Mouse (Mus musculus) embryonic stem cell, embryonic (primary cell): Measurements from ENCODE around the gene Cpm.

Source experiments
- CTCF ChIA-PET, 4 experiments: fragments of 300-600 bp in 2 of 4; fragments of 350-600 bp in 2 of 4; sonication (Branson Sonifier 250); formaldehyde crosslinking; loops; one replicate each; lab custom pipeline; 2022; ENCODE audit warnings: inconsistent platforms in 2 of 4; lab: Charles Lee
- POLR2A ChIA-PET, 4 experiments: fragments of 300-600 bp in 2 of 4; fragments of 350-600 bp in 2 of 4; sonication (Branson Sonifier 250); formaldehyde crosslinking; loops; one replicate each; lab custom pipeline; 2022; ENCODE audit warnings: antibody characterized with exemption in 4 of 4, inconsistent platforms in 1 of 4; lab: Charles Lee

The Cpm gene

GRCm38 (mm10) chr10:117679029-117679686, 49.9 kb downstream of the Cpm start:
- ChIA-PET POLR2A (interaction anchor here in 1 of 4 experiments (0.6 kb wide), 1 partner anchor 26 kb away, joined by 3 read pairs; no protein-coding TSS in a partner anchor), CTCF (interaction anchor here in 2 of 4 experiments (1.4 to 3.0 kb wide), 2 partner anchors 224 kb away, joined by 4 to 11 read pairs; no protein-coding TSS in a partner anchor)

- CTCF ChIA-PET, result interaction anchor here in 2 of 4 experiments (0.7 kb wide), 2 partner anchors 86 to 236 kb away, joined by 3 to 4 read pairs; no protein-coding TSS in a partner anchor
- POLR2A ChIA-PET, result no interaction called here
Measured at GRCm38 (mm10) chr10:117679963-117680473, 50.7 kb downstream of the Cpm start.

- CTCF ChIA-PET, result interaction anchor here (0.6 to 0.7 kb wide), 11 partner anchors 13 to 833 kb away, joined by 3 to 11 read pairs (median 4); no protein-coding TSS in a partner anchor
- POLR2A ChIA-PET, result interaction anchor here in 1 of 4 experiments (0.6 to 1.4 kb wide), 3 partner anchors 18 to 224 kb away, joined by 3 to 5 read pairs (median 3); no protein-coding TSS in a partner anchor
Measured at GRCm38 (mm10) chr10:117680868-117681513, 51.7 kb downstream of the Cpm start.

GRCm38 (mm10) chr10:117681543-117681942, 52.2 kb downstream of the Cpm start:
- POLR2A ChIA-PET, result interaction anchor here in 1 of 4 experiments (0.6 to 1.4 kb wide), 2 partner anchors 19 to 166 kb away, joined by 3 to 5 read pairs; no protein-coding TSS in a partner anchor

GRCm38 (mm10) chr10:117681999-117682857, 52.9 kb downstream of the Cpm start:
- CTCF ChIA-PET, result interaction anchor here in 1 of 4 experiments (0.6 kb wide), 1 partner anchor 285 kb away, joined by 4 read pairs; no protein-coding TSS in a partner anchor

More at GRCm38 (mm10) chr10:117681543-117681942, 52.2 kb downstream of the Cpm start:
- CTCF ChIA-PET, result interaction anchor here (0.6 to 0.7 kb wide), 8 partner anchors 14 to 833 kb away, joined by 3 to 11 read pairs (median 4); no protein-coding TSS in a partner anchor

GRCm38 (mm10) chr10:117682858-117683733, 53.8 kb downstream of the Cpm start:
- ChIA-PET CTCF (no interaction called here), POLR2A (interaction anchor here in 3 of 4 experiments (0.5 to 8.8 kb wide), 8 partner anchors 10 to 167 kb away, joined by 3 to 109 read pairs (median 4); no protein-coding TSS in a partner anchor)

More at GRCm38 (mm10) chr10:117681999-117682857, 52.9 kb downstream of the Cpm start:
- POLR2A ChIA-PET, result interaction anchor here in 1 of 4 experiments (1.4 to 8.8 kb wide), 3 partner anchors 19 to 20 kb away, joined by 3 to 109 read pairs (median 3); no protein-coding TSS in a partner anchor

GRCm38 (mm10) chr10:117683734-117684037, 54.4 kb downstream of the Cpm start:
- POLR2A ChIA-PET, result interaction anchor here (0.5 to 8.8 kb wide), 10 partner anchors 10 to 167 kb away, joined by 3 to 109 read pairs (median 4); no protein-coding TSS in a partner anchor
- CTCF ChIA-PET, result interaction anchor here in 1 of 4 experiments (0.8 kb wide), 1 partner anchor 168 kb away, joined by 3 read pairs; no protein-coding TSS in a partner anchor

GRCm38 (mm10) chr10:117684298-117685170, 55.2 kb downstream of the Cpm start:
- POLR2A ChIA-PET, result interaction anchor here in 3 of 4 experiments (0.5 to 8.8 kb wide), 15 partner anchors 9 to 229 kb away, joined by 3 to 109 read pairs (median 4); partner anchors contain the start of gene Cpm (in 1 of the 3)
- CTCF ChIA-PET, result interaction anchor here in 2 of 4 experiments (0.7 to 1.0 kb wide), 5 partner anchors 8 to 169 kb away, joined by 3 to 6 read pairs (median 3); no protein-coding TSS in a partner anchor

- CTCF ChIA-PET, result interaction anchor here in 2 of 4 experiments (0.6 to 1.0 kb wide), 4 partner anchors 9 to 316 kb away, joined by 3 to 15 read pairs (median 4); no protein-coding TSS in a partner anchor
- POLR2A ChIA-PET, result interaction anchor here in 2 of 4 experiments (0.6 to 8.8 kb wide), 17 partner anchors 8 to 461 kb away, joined by 3 to 109 read pairs (median 5); partner anchors contain the start of genes Mdm2 (in 1 of the 2), Nup107 (in 1 of the 2) and Yeats4 (in 1 of the 2)
Measured at GRCm38 (mm10) chr10:117685171-117685848, 56.0 kb downstream of the Cpm start.

GRCm38 (mm10) chr10:117685849-117686591, 56.7 kb downstream of the Cpm start:
- ChIA-PET POLR2A (interaction anchor here in 3 of 4 experiments (0.8 to 8.8 kb wide), 14 partner anchors 9 to 462 kb away, joined by 3 to 109 read pairs (median 5); partner anchors contain the start of genes Mdm2 (in 1 of the 3), Nup107 (in 1 of the 3) and Yeats4 (in 1 of the 3)), CTCF (interaction anchor here in 2 of 4 experiments (0.6 to 0.9 kb wide), 2 partner anchors 9 to 317 kb away, joined by 3 to 15 read pairs; no protein-coding TSS in a partner anchor)

- POLR2A ChIA-PET, result interaction anchor here (0.7 to 8.8 kb wide), 12 partner anchors 8 to 231 kb away, joined by 3 to 109 read pairs (median 4); partner anchors contain the start of genes Mdm2 (in 1 of the 4) and Nup107 (in 1 of the 4)
Measured at GRCm38 (mm10) chr10:117687018-117687417, 57.7 kb downstream of the Cpm start.

GRCm38 (mm10) chr10:117687577-117687976, 58.3 kb downstream of the Cpm start:
- ChIA-PET CTCF (interaction anchor here in 3 of 4 experiments (0.5 to 1.7 kb wide), 14 partner anchors 13 to 253 kb away, joined by 3 to 7 read pairs (median 3); no protein-coding TSS in a partner anchor), POLR2A (interaction anchor here in 3 of 4 experiments (0.5 to 8.8 kb wide), 12 partner anchors 14 to 624 kb away, joined by 3 to 109 read pairs (median 6); partner anchors contain the start of genes Mdm2 (in 2 of the 3) and Cct2 (in 1 of the 3))

More at GRCm38 (mm10) chr10:117687018-117687417, 57.7 kb downstream of the Cpm start:
- CTCF ChIA-PET, result interaction anchor here in 2 of 4 experiments (0.6 to 1.5 kb wide), 3 partner anchors 17 to 65 kb away, joined by 3 to 4 read pairs (median 3); no protein-coding TSS in a partner anchor
